Mouse (Mus musculus) heart, embryonic 15.5 days (tissue): Measurements from ENCODE around the gene Ppp1r8. TPM values are rescaled to one million over a fixed set of nuclear protein-coding genes. Genes with fewer than 3 reads are reported as not detected.

ENCODE experiments used
- ATAC-seq: fragments of 200-750 bp; cut with Nextera tagmentation; replicated peaks from 2 replicates; pipeline ENCODE4 v1.8.0; 2017; ENCODE audit warnings: low read depth, moderate TSS enrichment; ENCODE audit not compliant: insufficient number of reproducible peaks, insufficient read depth, low FRiP score
- H3K27ac ChIP-seq: fragments of 300-500 bp; sonication (generic); 2 replicates; pipeline ENCODE4 v1.5.1; 2015; ENCODE audit warnings: mild to moderate bottlenecking, inconsistent platforms
- H3K27me3 ChIP-seq: fragments of 300-500 bp; sonication (generic); 2 replicates; pipeline ENCODE4 v1.6.1; 2015; ENCODE audit warnings: inconsistent platforms
- H3K36me3 ChIP-seq: fragments of 300-500 bp; sonication (generic); 2 replicates; pipeline ENCODE4 v1.6.1; 2015; ENCODE audit warnings: mild to moderate bottlenecking, inconsistent platforms
- H3K4me1 ChIP-seq: fragments of 300-500 bp; sonication (generic); replicated peaks from 2 replicates; pipeline ENCODE4 v1.6.1; 2015; ENCODE audit warnings: inconsistent platforms
- H3K4me2 ChIP-seq: fragments of 300-500 bp; sonication (generic); 2 replicates; pipeline ENCODE4 v1.6.1; 2015; ENCODE audit warnings: inconsistent platforms, mild to moderate bottlenecking, moderate library complexity
- H3K4me3 ChIP-seq: fragments of 300-500 bp; sonication (generic); 2 replicates; pipeline ENCODE4 v1.5.1; 2015; ENCODE audit warnings: mild to moderate bottlenecking, inconsistent platforms
- H3K9ac ChIP-seq: fragments of 300-500 bp; sonication (generic); 2 replicates; pipeline ENCODE4 v1.6.1; 2015; ENCODE audit warnings: mild to moderate bottlenecking, inconsistent platforms
- H3K9me3 ChIP-seq: fragments of 300-500 bp; sonication (generic); replicated peaks from 2 replicates; pipeline ENCODE4 v1.6.1; 2016; ENCODE audit warnings: inconsistent platforms
- WGBS: fragments of 180-500 bp; shearing (Covaris S2); methylation state at CpG from one replicate; pipeline ENCODE4 v1.1.7; 2015; ENCODE audit warnings: mixed read lengths; 5-methylcytosine and 5-hydroxymethylcytosine counted together
- polyA plus RNA-seq: library from polyadenylated mRNA; unstranded; fragments of >200 nt; fragmentation: Nextera tagmentation; extraction: Ambion mirVana; gene quantifications from 2 replicates; pipeline ENCODE4 v1.2.1, GENCODE M21; 2015

Ppp1r8 gene
- 25.7 and 30.4 TPM in 2 replicates for polyA plus RNA-seq

DNA sequence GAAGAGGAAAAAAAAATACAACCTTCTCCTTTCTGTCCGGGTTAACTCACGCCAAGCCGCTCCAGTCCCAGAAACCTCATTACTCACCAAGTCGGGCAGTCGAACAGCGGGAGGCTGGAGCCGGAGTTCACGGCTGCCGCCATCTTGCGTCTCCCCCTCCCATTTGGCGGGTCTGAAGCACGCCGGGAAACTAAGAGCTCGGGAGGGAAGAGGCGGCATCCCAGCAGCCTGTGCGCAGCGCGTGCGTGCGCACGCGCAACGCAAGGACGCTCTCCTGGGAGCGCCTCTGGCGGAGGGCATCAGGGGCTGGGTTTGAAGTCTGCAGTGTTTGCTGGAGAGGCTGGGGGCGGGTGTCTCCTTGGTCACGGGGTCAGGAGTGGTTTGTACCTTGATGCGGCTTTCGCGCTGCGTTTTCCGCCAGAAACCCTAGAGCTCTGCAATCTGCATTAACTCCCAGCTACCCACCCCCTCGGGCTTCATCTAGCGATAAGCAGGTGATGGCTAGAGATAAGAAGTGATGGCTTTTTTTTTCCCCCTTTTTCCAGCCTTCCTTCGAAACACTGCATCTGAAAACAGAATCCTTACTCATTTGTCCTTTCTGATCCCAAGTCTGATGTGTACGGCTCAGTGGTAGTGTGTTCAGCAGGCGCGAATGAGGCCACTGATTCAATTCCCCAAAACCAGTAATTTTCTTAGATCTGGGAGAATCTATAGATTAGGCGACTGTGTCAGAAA lies at the start of gene Ppp1r8:
Ppp1r8 (minus strand) TSS at position 200 of the 735 bp plus-strand sequence.
- Histone ChIP-seq H3K4me2 (peak within 1 kb of the TSS; percentile 85), H3K27ac (peak within 1 kb of the TSS; percentile 66), H3K9me3 (no peaks in the 10 kb centered on the region), H3K27me3 (no peaks in the 10 kb centered on the region), H3K36me3 (peaks cover 23% of the 10 kb centered on the region), H3K4me3 (peak within 1 kb of the TSS; percentile 81), H3K4me1 (peaks cover 8% of the 10 kb centered on the region), H3K9ac (peak within 1 kb of the TSS; percentile 87)
- ATAC-seq = peak; percentile 99
- under 1% methylated on average over 40 of the region's 40 CpGs for WGBS

DNA sequence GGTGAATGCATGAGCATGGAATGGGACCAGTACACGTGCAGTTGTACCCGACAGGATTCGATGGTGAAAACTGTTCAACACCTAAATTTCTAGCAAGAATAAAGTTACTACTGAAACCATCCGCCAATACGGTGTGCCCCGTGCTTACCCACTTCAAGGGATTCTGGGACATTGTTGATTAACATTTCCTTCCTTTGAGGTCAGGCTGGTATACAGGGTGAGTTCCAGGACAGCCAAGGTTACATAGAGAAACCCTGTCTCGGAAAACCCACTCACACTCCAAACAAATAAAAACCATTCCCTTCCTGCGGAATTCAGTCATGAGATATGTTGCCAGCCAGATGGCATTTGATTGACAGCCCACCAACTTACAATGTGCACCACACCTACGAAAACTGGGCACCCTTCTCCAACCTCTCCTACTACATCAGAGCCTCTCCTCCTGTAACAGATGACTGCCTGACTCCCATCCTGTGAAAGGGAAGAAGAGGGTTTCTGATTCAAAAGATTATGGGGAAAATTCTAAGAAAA lies 41.9 kb upstream of the Ppp1r8 start:
- H3K9me3 ChIP-seq = no peaks in the 10 kb centered on the region
- ATAC-seq = 0 out of 2 replicates have a peak, but pooled peaks have one; percentile 25
- peak overlapping the region; percentile 95 for H3K4me2 ChIP-seq
- H3K4me3 ChIP-seq = peak overlapping the region; percentile 86
- no peaks in the 10 kb centered on the region for H3K27me3 ChIP-seq
- peaks cover 7% of the 10 kb centered on the region for H3K36me3 ChIP-seq
- H3K27ac ChIP-seq = peak overlapping the region; percentile 84
- WGBS = 7% methylated on average over 9 of the region's 9 CpGs
- peak overlapping the region; percentile 90 for H3K9ac ChIP-seq
- peaks cover 26% of the 10 kb centered on the region for H3K4me1 ChIP-seq

DNA sequence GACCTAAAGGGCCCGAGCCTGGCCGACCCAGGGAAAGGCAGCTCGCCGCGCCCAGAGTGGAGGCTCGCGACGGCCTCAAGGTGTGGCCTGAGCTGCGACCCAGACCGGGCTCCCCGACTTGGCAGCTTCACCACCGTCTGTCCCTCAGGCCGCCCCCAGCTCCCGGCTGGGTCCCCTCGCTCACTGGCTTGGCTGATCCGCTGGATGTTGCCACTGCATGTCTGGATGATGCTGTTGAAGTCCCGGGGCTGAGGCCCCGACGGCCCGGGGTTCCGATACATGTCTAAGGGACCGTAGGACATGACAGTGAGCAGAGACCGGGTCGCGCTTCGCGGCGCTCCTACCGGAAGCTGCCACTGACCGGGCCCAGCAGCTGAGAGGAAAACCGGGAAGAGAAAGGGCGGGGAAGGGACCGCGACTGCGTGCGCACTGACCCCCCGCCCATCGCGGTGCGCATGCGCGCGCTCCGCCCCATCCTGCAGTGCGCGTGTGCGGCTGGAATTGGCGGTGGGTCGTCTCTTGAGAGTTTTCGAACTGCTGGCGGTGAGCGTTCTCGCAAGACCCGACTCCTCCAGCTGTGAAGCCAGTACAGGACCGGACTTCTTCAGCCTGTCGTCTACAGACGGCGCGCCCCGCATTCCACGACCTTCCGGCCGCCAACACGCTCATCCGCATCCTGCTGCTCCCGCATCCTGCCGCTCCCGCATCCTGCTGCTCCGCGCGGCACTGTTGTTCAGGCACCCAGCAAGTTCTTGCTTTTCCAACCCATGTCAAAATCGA lies 41.3 kb upstream of the Ppp1r8 start, which contains the start of gene Stx12:
Stx12 (minus strand) TSS at position 446 of the 780 bp plus-strand sequence.
- Histone ChIP-seq H3K4me3 (peak within 1 kb of the TSS; percentile 86), H3K27ac (peak within 1 kb of the TSS; percentile 84), H3K4me1 (peaks cover 27% of the 10 kb centered on the region), H3K9me3 (no peaks in the 10 kb centered on the region), H3K27me3 (no peaks in the 10 kb centered on the region), H3K4me2 (peak within 1 kb of the TSS; percentile 95), H3K9ac (peak within 1 kb of the TSS; percentile 90), H3K36me3 (peaks cover 7% of the 10 kb centered on the region)
- under 1% methylated on average over 72 of the region's 72 CpGs for WGBS
- ATAC-seq = peak; percentile 92

DNA sequence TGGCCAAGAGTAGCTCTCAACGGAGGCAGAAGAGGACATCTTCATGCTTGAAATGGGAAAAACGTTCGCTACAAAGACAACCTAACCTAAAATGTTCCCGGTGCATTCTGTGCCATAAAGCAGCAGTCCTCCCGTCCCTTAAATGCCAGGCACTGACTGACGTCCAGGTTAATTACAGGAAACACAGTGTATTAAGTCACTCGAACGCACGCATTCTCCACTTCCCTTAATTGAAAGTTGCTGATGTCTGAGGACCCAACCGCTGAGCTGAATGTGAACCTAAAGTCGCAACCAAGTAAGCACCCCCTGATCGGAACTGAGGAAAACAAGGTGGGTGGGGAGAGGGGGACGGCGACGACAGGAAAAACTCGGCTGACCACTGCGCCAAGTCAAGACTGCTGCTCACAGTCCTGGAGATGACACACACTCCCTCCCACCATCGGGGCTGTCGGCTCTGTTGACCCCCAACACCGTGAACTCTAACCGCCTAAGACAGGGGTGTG lies 40.6 kb upstream of the Ppp1r8 start:
- ATAC-seq = no peak; the same call in 1 of the 2 replicates

GRCm38 (mm10) chr4:132874363-132875097 lies 31.6 kb upstream of the Ppp1r8 start:
- Histone ChIP-seq H3K4me2 (no peak overlapping the region), H3K9me3 (no peaks in the 10 kb centered on the region), H3K4me1 (peaks cover 26% of the 10 kb centered on the region), H3K27me3 (no peaks in the 10 kb centered on the region), H3K27ac (peak overlapping the region; percentile 58), H3K4me3 (no peak overlapping the region), H3K9ac (no peak overlapping the region), H3K36me3 (peaks cover 20% of the 10 kb centered on the region)
- 82% methylated on average over 7 of the region's 7 CpGs for WGBS
- ATAC-seq = no peak

More for the DNA sequence above, 40.6 kb upstream of the Ppp1r8 start:
- Histone ChIP-seq H3K4me3 (peak overlapping the region; percentile 86), H3K27me3 (no peaks in the 10 kb centered on the region), H3K9me3 (no peaks in the 10 kb centered on the region), H3K27ac (peak overlapping the region; percentile 84), H3K4me2 (peak overlapping the region; percentile 95), H3K4me1 (peaks cover 27% of the 10 kb centered on the region), H3K36me3 (peaks cover 7% of the 10 kb centered on the region), H3K9ac (peak overlapping the region; percentile 90)
- 2% methylated on average over 21 of the region's 21 CpGs for WGBS

- H3K4me3 ChIP-seq = no peak overlapping the region
- 47% methylated on average over 11 of the region's 11 CpGs for WGBS
- no peak overlapping the region for H3K9ac ChIP-seq
- no peaks in the 10 kb centered on the region for H3K9me3 ChIP-seq
- peaks cover 28% of the 10 kb centered on the region for H3K36me3 ChIP-seq
- H3K27me3 ChIP-seq = no peaks in the 10 kb centered on the region
- H3K27ac ChIP-seq = peak overlapping the region; percentile 58
- no peak overlapping the region for H3K4me2 ChIP-seq
- H3K4me1 ChIP-seq = peaks cover 26% of the 10 kb centered on the region
- peak; percentile 67; the same call in 1 of the 2 replicates for ATAC-seq
Observed at GRCm38 (mm10) chr4:132873481-132874362, 30.8 kb upstream of the Ppp1r8 start.

DNA sequence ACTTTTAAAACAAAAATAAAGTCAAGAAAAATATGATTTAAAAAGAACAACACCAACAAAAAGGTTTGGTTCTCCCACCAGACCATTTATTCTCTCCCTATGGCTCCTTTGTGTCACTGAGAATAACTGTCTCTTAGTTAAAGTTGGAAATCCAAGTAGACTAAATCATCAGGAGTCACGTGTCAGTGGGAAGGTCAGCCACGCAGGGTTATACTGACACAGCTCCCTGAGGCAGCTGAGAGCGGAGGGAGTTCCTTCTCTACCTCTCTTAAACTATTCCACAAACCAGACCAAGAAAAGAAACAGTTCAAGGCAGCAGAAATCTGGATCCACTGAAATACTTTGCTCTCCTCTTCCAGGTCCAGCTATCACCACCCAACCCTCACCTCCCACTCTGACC lies 28.1 kb upstream of the Ppp1r8 start:
- no peak overlapping the region for H3K4me2 ChIP-seq
- H3K27me3 ChIP-seq = no peaks in the 10 kb centered on the region
- H3K27ac ChIP-seq = no peak overlapping the region
- H3K4me1 ChIP-seq = peaks cover 26% of the 10 kb centered on the region
- H3K4me3 ChIP-seq = no peak overlapping the region
- H3K9ac ChIP-seq = no peak overlapping the region
- H3K36me3 ChIP-seq = peaks cover 54% of the 10 kb centered on the region
- ATAC-seq = no peak
- H3K9me3 ChIP-seq = no peaks in the 10 kb centered on the region
- WGBS = 90% methylated on average over 3 of the region's 3 CpGs

DNA sequence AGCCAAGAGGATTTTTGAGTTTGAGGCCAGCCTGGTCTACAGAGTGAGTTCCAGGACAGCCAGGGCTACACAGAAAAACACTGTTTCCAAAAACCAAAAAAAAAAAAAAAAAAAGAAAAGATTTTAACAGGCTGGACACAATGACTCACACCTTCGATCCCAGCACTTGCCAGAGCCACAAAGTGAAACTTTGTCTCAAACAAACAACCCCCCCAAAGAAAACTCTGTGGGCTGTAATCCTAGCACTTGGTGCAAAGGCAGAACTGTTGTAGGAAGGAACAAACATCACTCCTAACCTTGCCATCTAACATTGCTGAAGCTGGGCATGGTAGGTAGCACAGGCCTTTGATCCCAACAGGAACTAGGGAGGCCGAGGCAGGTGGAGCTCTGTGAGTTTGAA lies 21.9 kb upstream of the Ppp1r8 start:
- Histone ChIP-seq H3K27me3 (no peaks in the 10 kb centered on the region), H3K4me3 (no peak overlapping the region), H3K4me2 (no peak overlapping the region), H3K9ac (no peak overlapping the region), H3K9me3 (no peaks in the 10 kb centered on the region), H3K4me1 (peaks cover 4% of the 10 kb centered on the region), H3K27ac (no peak overlapping the region), H3K36me3 (peaks cover 77% of the 10 kb centered on the region)
- WGBS = 91% methylated on average over 2 of the region's 2 CpGs
- no peak for ATAC-seq

DNA sequence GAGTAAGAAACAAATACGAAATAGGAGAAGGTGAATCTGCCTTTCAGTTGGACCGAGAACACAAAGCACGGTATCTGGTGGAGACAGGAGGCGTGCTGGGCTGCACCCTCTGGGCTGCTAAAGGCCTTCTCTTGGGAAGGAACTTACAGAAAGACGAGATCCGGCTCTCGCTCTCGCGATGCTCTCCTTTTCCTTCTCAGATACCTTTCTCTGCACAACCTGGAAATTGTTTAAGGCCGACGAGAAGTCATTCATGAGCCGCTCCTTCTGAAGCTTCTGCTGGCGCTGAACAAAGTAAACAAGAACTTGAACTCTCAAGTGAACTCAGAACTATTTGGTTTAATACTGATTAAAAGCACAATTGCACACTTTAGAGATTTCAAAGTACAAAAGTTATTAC lies 20.0 kb upstream of the Ppp1r8 start:
- no peaks in the 10 kb centered on the region for H3K27me3 ChIP-seq
- no peak overlapping the region for H3K27ac ChIP-seq
- no peak for ATAC-seq
- H3K4me3 ChIP-seq = no peak overlapping the region
- no peak overlapping the region for H3K4me2 ChIP-seq
- H3K9ac ChIP-seq = no peak overlapping the region
- peaks cover 74% of the 10 kb centered on the region for H3K36me3 ChIP-seq
- H3K9me3 ChIP-seq = no peaks in the 10 kb centered on the region
- 93% methylated on average over 13 of the region's 13 CpGs for WGBS
- no peaks in the 10 kb centered on the region for H3K4me1 ChIP-seq

DNA sequence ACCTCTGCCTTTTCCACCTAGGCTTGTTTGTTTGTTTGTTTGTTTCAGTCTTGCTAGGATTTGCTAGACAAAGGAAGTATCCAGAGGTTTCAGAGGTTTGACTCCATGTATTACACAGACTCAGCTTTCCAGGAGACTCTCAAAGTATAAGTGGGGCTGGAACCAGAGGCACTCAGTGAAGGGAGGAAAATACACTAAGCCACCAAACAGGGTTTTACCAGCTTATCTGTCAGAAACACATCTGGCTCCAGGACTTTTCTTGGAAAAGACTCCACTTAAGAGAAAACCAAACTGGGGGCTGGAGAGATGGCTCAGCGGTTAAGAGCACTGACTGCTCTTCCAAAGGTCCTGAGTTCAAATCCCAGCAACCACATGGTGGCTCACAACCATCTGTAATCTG lies 17.9 kb upstream of the Ppp1r8 start:
- Histone ChIP-seq H3K36me3 (peaks cover 74% of the 10 kb centered on the region), H3K27ac (no peak overlapping the region), H3K4me3 (no peak overlapping the region), H3K27me3 (no peaks in the 10 kb centered on the region), H3K9ac (no peak overlapping the region), H3K9me3 (no peaks in the 10 kb centered on the region), H3K4me1 (no peaks in the 10 kb centered on the region), H3K4me2 (no peak overlapping the region)
- WGBS = 91% methylated on average over 1 of the region's 1 CpGs
- ATAC-seq = no peak
